Mouse (Mus musculus) hindlimb bud, embryonic 11.5 days (tissue): ENCODE data around the gene Dcaf1.

Source experiments
- DNase-seq: peaks from one replicate; pipeline ENCODE4 v3.0.0-alpha.2; 2012; ENCODE audit warnings: low read depth, low spot score; ENCODE audit errors: extremely low spot score

Gene Dcaf1

GRCm38 (mm10) chr9:106876666-106877065, 55.0 kb downstream of the Dcaf1 start:
- no peak for DNase-seq

DNA sequence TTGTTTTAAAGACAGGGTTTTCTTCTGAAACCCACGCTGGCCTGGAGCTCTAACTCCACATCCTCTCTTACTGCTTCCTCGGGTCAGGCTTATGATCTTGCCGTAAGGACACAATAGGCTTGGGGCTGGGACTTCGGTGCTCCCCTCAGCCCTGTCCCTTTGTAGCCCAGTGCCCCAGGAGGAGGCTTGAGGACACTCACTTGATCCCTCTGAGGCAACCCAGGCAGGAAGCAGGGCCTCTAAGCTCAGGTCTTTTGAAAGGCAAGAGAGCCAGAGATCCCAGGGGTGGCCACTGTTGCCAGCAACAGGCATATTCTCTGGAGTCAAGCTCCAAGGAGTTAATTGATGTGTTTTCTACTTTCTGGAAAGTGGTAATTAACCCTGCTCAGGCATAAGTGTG, 57.8 kb downstream of the Dcaf1 start:
- no peak for DNase-seq

DNA sequence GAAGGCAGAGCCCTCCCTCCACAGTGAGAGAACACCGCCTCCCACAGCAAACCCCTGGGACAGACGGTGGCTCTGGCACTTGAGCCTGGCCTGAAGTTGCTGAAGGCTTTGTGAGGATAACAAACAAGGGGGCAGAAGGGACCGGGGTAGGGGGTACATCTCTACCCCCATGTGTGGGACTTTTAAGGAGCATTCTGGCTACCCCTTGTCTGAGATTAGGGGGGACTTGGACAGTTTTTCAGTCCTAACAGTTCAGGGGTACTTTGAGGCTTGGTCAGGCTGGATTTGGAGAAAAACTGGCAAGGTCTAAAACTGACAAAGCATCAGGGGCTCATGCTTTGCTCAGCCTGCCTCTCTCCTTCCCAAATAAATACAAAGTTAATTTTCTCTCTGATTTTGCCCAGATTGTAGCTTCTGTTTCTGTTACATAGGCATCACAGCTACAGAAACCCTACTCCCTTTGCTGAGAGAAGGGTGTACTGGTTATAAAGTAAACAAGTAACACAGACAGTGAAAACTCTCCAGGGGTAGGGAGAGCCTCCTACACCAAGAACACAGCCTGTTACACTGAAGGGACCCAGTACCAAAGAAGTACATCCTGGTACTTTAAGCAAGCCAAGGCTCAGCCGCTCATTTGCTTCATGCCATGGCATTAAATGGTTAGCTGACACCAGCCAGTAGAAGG, 59.5 kb downstream of the Dcaf1 start:
- DNase-seq = no peak

GRCm38 (mm10) chr9:106882176-106882575, 60.5 kb downstream of the Dcaf1 start:
- no peak for DNase-seq

- DNase-seq = no peak
Measured at GRCm38 (mm10) chr9:106883085-106883484, 61.4 kb downstream of the Dcaf1 start.

DNA sequence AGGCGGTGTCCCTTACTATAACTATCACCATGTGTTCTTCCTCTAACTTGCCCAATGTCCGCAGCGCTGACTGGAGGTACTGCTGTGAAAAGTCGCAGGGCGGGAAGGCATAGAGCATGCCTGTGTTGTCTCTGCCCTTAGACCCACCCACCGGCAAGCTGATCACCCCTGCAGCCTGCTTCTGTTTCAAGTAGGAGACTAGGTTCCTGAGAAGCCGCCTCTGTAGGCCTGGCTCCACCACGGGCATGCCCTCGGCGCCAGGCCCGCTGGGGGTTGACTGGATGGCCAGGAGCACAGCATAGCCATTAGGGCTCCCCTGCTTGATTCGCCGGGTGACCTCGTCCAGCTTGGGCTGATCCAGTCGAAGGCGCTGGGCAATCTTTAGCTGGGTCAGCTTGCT, 62.6 kb downstream of the Dcaf1 start:
- DNase-seq = no peak

GRCm38 (mm10) chr9:106884996-106885900, 63.6 kb downstream of the Dcaf1 start:
- no peak for DNase-seq

GRCm38 (mm10) chr9:106885901-106886731, 64.4 kb downstream of the Dcaf1 start:
- DNase-seq = no peak

DNA sequence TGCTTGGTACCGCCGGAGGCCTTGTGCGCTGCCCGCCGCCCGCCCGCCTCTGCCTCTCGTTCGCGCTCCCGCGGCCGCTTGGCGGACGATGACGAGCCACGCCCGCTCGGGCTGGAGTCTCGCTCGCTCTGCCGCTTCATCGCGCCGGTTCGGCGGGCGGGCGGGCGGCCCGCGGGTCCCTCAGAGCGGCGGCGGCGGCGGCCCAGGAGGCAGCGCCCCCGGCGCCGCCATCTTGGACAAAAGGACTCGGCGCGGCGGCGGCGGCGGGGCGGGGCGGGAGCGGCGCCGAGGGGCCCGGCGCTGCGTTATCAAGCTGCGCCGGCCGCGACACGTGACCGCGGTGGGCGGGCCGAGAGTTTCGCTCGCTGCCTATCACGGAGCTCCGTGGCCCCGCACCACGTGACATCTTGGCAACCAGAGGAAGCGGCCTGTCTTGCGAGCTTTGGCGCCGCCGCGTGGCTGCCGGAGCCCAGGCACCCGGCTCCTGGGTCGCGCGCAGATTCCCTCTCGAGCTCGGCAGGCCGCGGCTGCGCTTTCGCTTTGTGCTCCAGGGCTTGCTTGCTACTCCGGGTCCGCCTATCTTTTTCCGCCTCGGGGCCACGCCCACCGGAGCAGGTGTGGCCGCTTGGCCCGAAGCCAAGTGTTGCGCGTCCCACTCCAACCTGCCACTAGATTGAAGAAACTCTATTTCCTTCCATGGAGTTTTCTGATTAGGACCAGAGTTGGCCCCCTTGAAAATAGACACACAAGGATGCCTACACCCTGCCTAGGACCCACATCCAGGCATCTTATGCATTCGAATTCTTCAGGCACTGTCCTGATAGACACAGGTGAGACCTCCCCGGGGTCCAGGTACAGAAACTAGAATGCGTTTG, 65.4 kb downstream of the Dcaf1 start, which contains the start of gene Rbm15b:
Gene Rbm15b (minus strand): TSS at position 601 of the 875 bp plus-strand sequence.
- DNase-seq = peak; percentile 72

DNA sequence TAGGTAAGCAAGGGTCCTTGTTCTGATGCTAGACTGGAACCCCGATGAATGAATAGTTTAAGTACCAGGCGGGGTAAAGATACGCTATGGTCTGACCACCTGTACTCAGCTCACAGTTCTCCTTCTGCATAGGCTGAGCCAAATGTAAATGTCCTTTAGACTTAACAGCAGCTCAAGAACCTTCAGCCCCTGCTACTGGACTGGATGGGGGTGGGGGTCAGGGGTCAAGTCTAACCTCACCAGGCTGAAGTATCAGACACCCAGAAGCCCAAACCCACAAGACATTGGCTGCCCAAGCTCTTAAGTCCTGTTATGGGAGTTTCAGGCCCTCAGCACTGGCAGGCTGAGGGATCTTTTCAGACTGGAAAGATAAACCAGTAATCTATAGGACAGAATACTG, 66.7 kb downstream of the Dcaf1 start:
- no peak for DNase-seq

GRCm38 (mm10) chr9:106889321-106889720, 67.6 kb downstream of the Dcaf1 start:
- no peak for DNase-seq

DNA sequence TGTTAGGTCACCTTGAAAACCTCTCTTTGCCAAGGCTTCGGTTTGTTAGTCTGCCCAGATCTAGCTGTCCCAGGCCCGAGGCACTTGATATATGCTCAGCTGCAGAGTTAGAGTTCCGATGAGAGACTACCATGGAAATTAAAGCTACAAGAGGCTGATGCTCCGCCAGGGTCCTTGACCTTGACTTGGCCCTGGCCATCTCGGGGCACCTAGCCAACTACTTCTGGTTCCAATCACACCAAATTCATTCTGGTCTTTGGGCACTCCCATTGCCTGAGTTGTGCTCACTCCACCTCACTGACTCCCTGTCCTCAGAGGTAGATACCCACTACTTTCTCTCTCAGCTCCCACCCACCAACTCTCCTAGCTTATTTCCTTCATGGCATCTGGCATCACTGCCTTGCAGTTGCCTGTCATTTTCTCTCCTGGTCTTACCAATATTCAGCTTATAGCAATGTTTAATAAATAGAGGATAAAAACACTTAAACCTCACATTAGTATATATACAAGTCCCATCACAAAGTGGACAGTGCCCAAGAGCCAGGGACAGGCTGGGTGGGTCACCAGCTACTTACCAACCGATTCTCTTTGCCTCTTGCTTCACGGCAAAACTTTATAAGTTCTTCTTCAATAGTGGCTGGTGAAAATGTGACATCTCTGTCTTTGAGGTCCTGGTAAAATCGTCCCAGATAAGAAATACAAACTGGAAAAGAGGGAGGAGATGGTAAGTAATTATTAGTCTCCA, 69.0 kb downstream of the Dcaf1 start:
- no peak for DNase-seq

DNA sequence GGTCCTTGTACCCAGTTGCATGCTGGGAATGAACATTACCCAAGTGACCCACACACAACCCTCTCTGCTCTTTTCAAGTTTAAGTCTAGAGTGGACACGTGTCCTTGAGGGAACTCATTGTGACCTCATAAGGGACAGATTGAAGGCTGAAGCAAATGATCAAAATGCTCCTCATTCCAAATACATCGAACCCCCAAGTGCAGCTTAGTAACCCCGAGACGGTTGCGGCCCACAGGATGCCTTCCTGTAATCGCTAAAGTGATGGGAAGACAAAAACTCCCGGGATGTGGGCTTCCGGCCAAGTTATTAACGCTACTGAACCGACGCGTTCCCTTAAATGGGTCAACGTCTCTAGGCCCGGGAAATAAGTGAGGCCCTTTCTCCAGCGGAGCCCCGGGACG, 69.7 kb downstream of the Dcaf1 start:
- no peak for DNase-seq

DNA sequence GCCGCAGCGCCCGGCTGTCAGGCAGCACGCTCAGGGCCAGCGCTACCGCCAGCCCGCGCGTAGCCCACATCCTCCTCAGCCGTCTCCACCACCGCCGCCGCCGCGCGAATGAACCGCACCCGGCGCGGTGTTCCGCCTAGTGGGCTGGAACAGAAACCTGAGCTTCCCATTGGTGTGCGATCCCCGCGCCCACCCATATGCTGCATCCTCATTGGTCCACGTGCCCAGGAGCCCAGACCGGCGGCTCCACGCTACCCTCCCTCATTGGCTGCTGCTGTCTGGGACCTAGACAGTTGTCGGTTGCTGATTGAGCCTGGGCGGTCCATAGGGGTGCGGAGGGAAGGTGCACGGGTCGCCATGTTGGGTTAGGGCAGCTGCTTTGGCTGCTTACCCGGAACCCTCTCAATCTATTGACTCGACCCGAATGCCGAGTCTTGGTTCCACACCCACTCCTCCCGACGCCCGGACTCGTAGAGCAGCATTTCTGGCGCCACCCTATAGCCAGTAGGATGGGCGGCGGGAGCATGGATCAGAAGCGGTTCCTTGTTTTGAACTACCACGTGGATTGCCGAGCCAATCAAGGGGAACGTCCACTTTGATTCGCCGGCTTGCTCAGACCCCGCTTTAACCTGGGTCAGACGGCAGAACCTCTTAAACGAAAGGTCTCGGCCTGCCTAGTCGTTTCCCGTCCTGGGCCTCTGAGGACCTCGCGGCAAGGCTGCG, 70.3 kb downstream of the Dcaf1 start, which contains the start of gene Manf:
Gene Manf (minus strand): TSS at position 151 of the 723 bp plus-strand sequence.
- DNase-seq = peak; percentile 87

DNA sequence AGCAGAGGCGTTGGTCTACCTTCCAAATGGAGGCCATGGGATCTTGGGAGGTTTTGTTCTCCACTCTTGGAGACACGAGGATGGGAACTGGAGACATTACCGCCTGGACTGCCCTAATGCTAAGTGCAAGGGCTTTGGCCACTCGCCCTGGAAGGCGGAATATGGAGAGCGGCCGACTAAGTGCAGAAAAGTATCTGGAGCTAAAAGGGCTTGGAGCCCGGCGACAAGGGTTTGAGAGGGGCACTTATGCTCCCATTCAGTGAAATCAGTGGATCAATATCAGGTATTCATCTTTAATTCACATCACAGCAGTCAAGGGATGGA, 70.8 kb downstream of the Dcaf1 start:
- no peak for DNase-seq

GRCm38 (mm10) chr9:106893327-106893726, 71.7 kb downstream of the Dcaf1 start:
- DNase-seq = no peak

DNA sequence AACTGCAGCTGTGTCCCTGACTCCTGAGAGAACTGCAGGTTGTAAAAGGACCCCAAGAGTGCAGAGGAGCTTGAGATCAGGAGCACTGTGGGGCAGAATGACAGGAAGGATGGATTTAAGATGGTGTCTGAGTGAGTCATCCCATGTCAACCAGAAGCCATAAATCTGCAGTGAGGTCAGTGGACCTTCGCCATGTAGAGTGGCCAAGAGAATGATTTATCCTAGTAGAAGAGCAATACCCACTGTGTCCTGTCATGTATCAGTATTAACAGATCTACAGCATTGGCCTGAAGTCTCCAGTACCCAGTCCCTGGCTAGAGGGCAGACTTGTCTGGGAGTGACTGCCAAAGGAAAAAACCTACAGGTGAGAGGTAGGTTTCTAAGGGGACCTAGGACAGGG, 77.2 kb downstream of the Dcaf1 start:
- DNase-seq = no peak

DNA sequence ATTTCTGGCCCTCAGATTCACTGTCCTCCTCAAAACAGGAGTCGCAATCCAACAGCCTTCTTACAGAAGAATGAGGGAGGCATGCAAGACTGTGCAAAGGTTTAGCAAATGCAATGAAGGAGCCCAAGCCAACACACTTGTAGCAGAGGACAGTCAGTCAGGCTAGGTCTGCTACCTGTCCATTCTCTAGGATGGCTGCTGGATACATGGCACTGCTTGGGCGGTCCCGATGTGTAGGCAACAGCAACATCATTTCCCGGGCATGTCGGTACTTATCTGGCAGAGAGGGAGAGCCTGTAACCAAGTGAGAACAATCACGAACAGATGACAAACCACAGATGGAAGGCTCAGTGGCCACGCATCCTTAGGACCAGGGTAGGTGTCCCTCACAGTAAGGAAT, 79.9 kb downstream of the Dcaf1 start:
- DNase-seq = no peak
